Mouse (Mus musculus) CH12.LX (cell line): ENCODE measurements around the gene Zfp277.

Experiments used
- CHD1 ChIP-seq: IDR thresholded peaks from 2 replicates; pipeline ENCODE4 v1.6.1; 2012; ENCODE audit warnings: low read depth, low read length, improper control_type of control experiment, inconsistent platforms
- CTCF ChIP-seq, 2 experiments: IDR thresholded peaks in 1 of 2; conservative IDR thresholded peaks in 1 of 2; 2 replicates each; pipeline ENCODE4 v1.5.1; 2011 to 2012; ENCODE audit warnings: low read depth in 2 of 2, low read length in 2 of 2, improper control_type of control experiment in 1 of 2, inconsistent platforms in 1 of 2, mild to moderate bottlenecking in 1 of 2, moderate library complexity in 1 of 2
- EP300 ChIP-seq: IDR thresholded peaks from 2 replicates; pipeline ENCODE4 v1.6.1; 2011; ENCODE audit warnings: low read length, improper control_type of control experiment
- GABPA ChIP-seq: IDR thresholded peaks from 2 replicates; pipeline ENCODE4 v1.6.1; 2012; ENCODE audit warnings: low read depth, low read length, improper control_type of control experiment, inconsistent platforms; ENCODE audit not compliant: insufficient replicate concordance
- HCFC1 ChIP-seq: IDR thresholded peaks from 2 replicates; pipeline ENCODE4 v1.6.1; 2012; ENCODE audit warnings: low read depth, mild to moderate bottlenecking, inconsistent platforms, low read length, improper control_type of control experiment
- KAT2A ChIP-seq: IDR thresholded peaks from 2 replicates; pipeline ENCODE4 v1.6.1; 2012; ENCODE audit warnings: low read length, improper control_type of control experiment, inconsistent platforms; ENCODE audit not compliant: insufficient replicate concordance
- MAFK ChIP-seq: IDR thresholded peaks from 2 replicates; pipeline ENCODE4 v1.6.1; 2011; ENCODE audit warnings: low read length, improper control_type of control experiment; ENCODE audit not compliant: insufficient replicate concordance
- MAZ ChIP-seq: IDR thresholded peaks from 2 replicates; pipeline ENCODE4 v1.6.1; 2012; ENCODE audit warnings: low read depth, mild to moderate bottlenecking, inconsistent platforms, low read length, improper control_type of control experiment, moderate library complexity
- MXI1 ChIP-seq: IDR thresholded peaks from 2 replicates; pipeline ENCODE4 v1.6.1; 2011; ENCODE audit warnings: mild to moderate bottlenecking, low read depth, low read length, improper control_type of control experiment
- NRF1 ChIP-seq: IDR thresholded peaks from 2 replicates; pipeline ENCODE4 v1.6.1; 2014; ENCODE audit warnings: low read depth, mild to moderate bottlenecking, inconsistent platforms, low read length, improper control_type of control experiment, moderate library complexity
- POLR2A ChIP-seq: IDR thresholded peaks from 2 replicates; pipeline ENCODE4 v1.6.1; 2011; ENCODE audit warnings: low read depth, mild to moderate bottlenecking, improper control_type of control experiment, low read length
- ZMIZ1 ChIP-seq: IDR thresholded peaks from 2 replicates; pipeline ENCODE4 v1.6.1; 2012; ENCODE audit warnings: low read depth, mild to moderate bottlenecking, inconsistent platforms, low read length, improper control_type of control experiment

GRCm38 (mm10) chr12:40324819-40325218, 120.9 kb downstream of the Zfp277 start:
- TF ChIP-seq ZMIZ1, result no peak
- no peak for TF ChIP-seq EP300
- no peak for TF ChIP-seq CTCF (conservative IDR thresholded peaks at IDR 0.05 in 1 of 2, IDR thresholded peaks at IDR 0.05 in 1 of 2; ENCODE audit: low read depth in 2 of 2, low read length in 2 of 2)
- no peak for TF ChIP-seq MXI1
- no peak for TF ChIP-seq MAFK
- no peak for TF ChIP-seq KAT2A
- no peak for TF ChIP-seq MAZ
- no peak for TF ChIP-seq POLR2A
- no peak for TF ChIP-seq HCFC1
- no peak for TF ChIP-seq GABPA
- no peak for TF ChIP-seq CHD1
- TF ChIP-seq NRF1, result no peak
